Mouse (Mus musculus): ENCODE results near the gene Mak.

DNA sequence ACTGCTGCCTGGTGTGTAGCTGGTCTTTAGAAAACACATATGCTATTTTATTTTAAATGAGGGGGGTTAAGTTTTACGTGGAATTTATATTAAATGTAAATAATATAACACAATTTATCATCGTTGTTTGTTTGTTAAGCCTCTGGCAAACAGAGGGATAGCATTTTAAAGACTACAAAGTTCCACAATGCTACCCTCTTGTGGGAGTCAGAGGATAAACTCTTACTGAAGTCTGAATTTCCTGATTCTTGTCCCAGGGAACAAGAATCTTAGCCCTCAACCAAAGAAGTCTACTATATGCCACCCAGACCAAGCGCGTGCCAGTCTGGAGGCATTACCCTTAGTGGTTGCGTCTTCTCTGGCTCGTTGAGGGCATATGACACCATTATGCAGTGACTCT is 32.2 kb downstream of the Mak start:
- TF ChIP-seq CTCF (IDR thresholded peaks at IDR 0.05; ENCODE audit: low read depth) (no peak), EP300 (IDR thresholded peaks at IDR 0.05; ENCODE audit: low read depth) (no peak)

All from heart, postnatal 0 days (tissue).